Mouse (Mus musculus) brain, embryonic 18.5 days (tissue): ENCODE measurements around the gene Stx4a.
"Not testable (repeated sequence)": the region's sequence is repeated elsewhere in the genome, so short reads cannot be mapped to it uniquely, and the experiment has no call there.

Experiments used
- DNase-seq: peaks from one replicate; pipeline ENCODE4 v3.0.0-alpha.2; 2012; ENCODE audit warnings: low read depth, low spot score

Stx4a gene

GRCm38 (mm10) chr7:127824176-127824871, at the start of gene Stx4a, which contains the start of gene Stx1b:
TSS of gene Stx4a (plus strand) at chr7:127824294.
TSS of gene Stx1b (minus strand) at chr7:127824549.
- peak; percentile 59 for DNase-seq

GRCm38 (mm10) chr7:127775837-127776236, 48.3 kb upstream of the Stx4a start:
- not testable (repeated sequence) for DNase-seq

GRCm38 (mm10) chr7:127776426-127776825, 47.7 kb upstream of the Stx4a start, which contains the start of gene Setd1a:
TSS of gene Setd1a (plus strand) at chr7:127776670.
- DNase-seq: peak; percentile 78

- peak; percentile 91 for DNase-seq
Measured at GRCm38 (mm10) chr7:127776878-127777473, 47.1 kb upstream of the Stx4a start.

- DNase-seq: no peak
Measured at GRCm38 (mm10) chr7:127777474-127778266, 46.4 kb upstream of the Stx4a start.

- no peak for DNase-seq
Measured at GRCm38 (mm10) chr7:127778350-127778749, 45.7 kb upstream of the Stx4a start.

- no peak for DNase-seq
Measured at GRCm38 (mm10) chr7:127785308-127785707, 38.8 kb upstream of the Stx4a start, which contains the start of gene Gm49388. TSS of gene Gm49388 (plus strand) at chr7:127785608.

- no peak for DNase-seq
Measured at GRCm38 (mm10) chr7:127797076-127797845, 26.8 kb upstream of the Stx4a start.

GRCm38 (mm10) chr7:127798591-127798990, 25.5 kb upstream of the Stx4a start:
- no peak for DNase-seq

- DNase-seq: no peak
Measured at GRCm38 (mm10) chr7:127799211-127799610, 24.9 kb upstream of the Stx4a start.

- no peak for DNase-seq
Measured at GRCm38 (mm10) chr7:127799738-127800137, 24.4 kb upstream of the Stx4a start.

- no peak for DNase-seq
Measured at GRCm38 (mm10) chr7:127800435-127801009, 23.6 kb upstream of the Stx4a start, which contains the start of gene Hsd3b7. TSS of gene Hsd3b7 (plus strand) at chr7:127800604.

- DNase-seq: no peak
Measured at GRCm38 (mm10) chr7:127801010-127801621, 23.0 kb upstream of the Stx4a start.

- DNase-seq: no peak
Measured at GRCm38 (mm10) chr7:127802313-127802712, 21.8 kb upstream of the Stx4a start.

- no peak for DNase-seq
Measured at GRCm38 (mm10) chr7:127808821-127809220, 15.3 kb upstream of the Stx4a start.

- DNase-seq: no peak
Measured at GRCm38 (mm10) chr7:127809846-127810245, 14.2 kb upstream of the Stx4a start.

- DNase-seq: no peak
Measured at GRCm38 (mm10) chr7:127810650-127811049, 13.4 kb upstream of the Stx4a start.

GRCm38 (mm10) chr7:127811240-127811639, 12.9 kb upstream of the Stx4a start:
- no peak for DNase-seq

GRCm38 (mm10) chr7:127812292-127812691, 11.8 kb upstream of the Stx4a start:
- no peak for DNase-seq

- DNase-seq: no peak
Measured at GRCm38 (mm10) chr7:127813821-127814220, 10.3 kb upstream of the Stx4a start.
